Mouse (Mus musculus): ENCODE measurements around the gene Slc7a6. TPM values are rescaled to one million over a fixed set of nuclear protein-coding genes. Genes with fewer than 3 reads are reported as not detected.

Gene Slc7a6
- polyA plus RNA-seq, 1 experiment from 2014 or later: 24.5 TPM

- H3K9me3 ChIP-seq (ENCODE audit: control insufficient read depth, low read length): no peaks in the 10 kb centered on the region
- H3K4me3 ChIP-seq (ENCODE audit: low read length): peak overlapping the region; percentile 65
- no peaks in the 10 kb centered on the region; the same call in 1 of the 2 replicates for H3K36me3 ChIP-seq (ENCODE audit: control insufficient read depth, insufficient read depth, low read length)
- H3K27me3 ChIP-seq (replicated peaks; ENCODE audit: control insufficient read depth, insufficient read depth, low read length): peaks cover 13% of the 10 kb centered on the region
- peaks cover 20% of the 10 kb centered on the region for H3K4me1 ChIP-seq (ENCODE audit: control insufficient read depth, insufficient read depth, low read length)
- peak overlapping the region; percentile 93 for H3K4me2 ChIP-seq (ENCODE audit: low read depth, low read length)
- H3K27ac ChIP-seq (ENCODE audit: low read length): peak overlapping the region; percentile 82
- H3K9ac ChIP-seq (ENCODE audit: low read depth, low read length): peak overlapping the region; percentile 82
- peak; percentile 7; the same call in 1 of the 2 replicates for ATAC-seq
- WGBS: under 1% methylated on average over 24 of the region's 24 CpGs
Measured at GRCm38 (mm10) chr8:106137906-106138477, 30.7 kb upstream of the Slc7a6 start.

DNA sequence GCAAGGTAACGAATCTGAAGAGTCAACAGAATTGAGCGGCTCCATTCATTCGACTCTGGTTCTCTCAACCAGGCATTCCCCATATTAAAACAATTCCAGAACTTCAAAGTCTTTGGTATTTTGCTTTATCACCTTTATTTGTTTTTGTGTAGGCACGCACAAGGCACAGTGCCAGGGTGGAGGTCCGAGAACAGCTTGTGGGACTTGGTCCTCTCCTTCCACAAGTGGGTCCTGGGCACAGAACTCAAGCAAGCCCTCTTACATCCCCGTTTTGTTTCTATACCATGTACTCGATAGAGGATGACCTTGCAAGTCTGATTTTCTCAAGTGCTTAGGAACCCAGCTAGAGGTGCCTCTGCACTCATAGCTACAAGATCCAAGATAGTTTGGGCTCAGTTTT lies 30.0 kb upstream of the Slc7a6 start:
- no peaks in the 10 kb centered on the region for H3K9me3 ChIP-seq (ENCODE audit: control insufficient read depth, low read length)
- 12% methylated on average over 7 of the region's 7 CpGs for WGBS
- H3K36me3 ChIP-seq (ENCODE audit: control insufficient read depth, insufficient read depth, low read length): no peaks in the 10 kb centered on the region
- no peak for ATAC-seq
- H3K4me1 ChIP-seq (ENCODE audit: control insufficient read depth, insufficient read depth, low read length): peaks cover 20% of the 10 kb centered on the region
- peak overlapping the region; percentile 65 for H3K4me3 ChIP-seq (ENCODE audit: low read length)
- peaks cover 13% of the 10 kb centered on the region for H3K27me3 ChIP-seq (replicated peaks; ENCODE audit: control insufficient read depth, insufficient read depth, low read length)
- H3K27ac ChIP-seq (ENCODE audit: low read length): peak overlapping the region; percentile 57
- peak overlapping the region; percentile 82 for H3K9ac ChIP-seq (ENCODE audit: low read depth, low read length)
- H3K4me2 ChIP-seq (ENCODE audit: low read depth, low read length): peak overlapping the region; percentile 93

DNA sequence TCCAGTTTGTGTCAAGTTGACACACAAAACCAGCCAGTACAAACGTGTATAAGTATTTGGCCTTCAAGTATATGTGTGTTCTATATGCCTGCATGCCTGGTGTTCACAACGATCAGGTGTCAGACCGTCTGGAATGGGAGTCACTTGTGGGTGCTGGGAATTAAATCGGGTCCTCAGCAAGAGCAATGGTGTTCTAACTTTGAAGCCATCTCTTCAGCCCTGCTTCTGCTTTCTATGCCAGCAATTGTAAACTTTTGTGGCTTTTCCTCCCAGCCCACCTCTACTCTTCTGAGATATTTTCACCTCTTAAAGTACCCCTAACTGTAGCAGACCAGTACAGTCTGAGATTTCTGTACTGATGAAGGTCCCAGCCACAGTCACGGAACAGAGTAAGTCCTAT lies 28.5 kb upstream of the Slc7a6 start:
- H3K4me2 ChIP-seq (ENCODE audit: low read depth, low read length): no peak overlapping the region
- H3K27me3 ChIP-seq (replicated peaks; ENCODE audit: control insufficient read depth, insufficient read depth, low read length): peaks cover 6% of the 10 kb centered on the region
- H3K4me1 ChIP-seq (ENCODE audit: control insufficient read depth, insufficient read depth, low read length): peaks cover 11% of the 10 kb centered on the region; the same call in 1 of the 2 replicates
- H3K36me3 ChIP-seq (ENCODE audit: control insufficient read depth, insufficient read depth, low read length): no peaks in the 10 kb centered on the region
- WGBS: 73% methylated on average over 5 of the region's 5 CpGs
- ATAC-seq: no peak
- H3K27ac ChIP-seq (ENCODE audit: low read length): no peak overlapping the region
- no peaks in the 10 kb centered on the region for H3K9me3 ChIP-seq (ENCODE audit: control insufficient read depth, low read length)
- no peak overlapping the region for H3K9ac ChIP-seq (ENCODE audit: low read depth, low read length)
- H3K4me3 ChIP-seq (ENCODE audit: low read length): no peak overlapping the region

GRCm38 (mm10) chr8:106140769-106141168 lies 27.9 kb upstream of the Slc7a6 start:
- ATAC-seq: no peak
- no peak overlapping the region for H3K4me3 ChIP-seq (ENCODE audit: low read length)
- no peaks in the 10 kb centered on the region for H3K36me3 ChIP-seq (ENCODE audit: control insufficient read depth, insufficient read depth, low read length)
- H3K4me1 ChIP-seq (ENCODE audit: control insufficient read depth, insufficient read depth, low read length): peaks cover 11% of the 10 kb centered on the region; the same call in 1 of the 2 replicates
- WGBS: 13% methylated on average over 13 of the region's 13 CpGs
- H3K27ac ChIP-seq (ENCODE audit: low read length): no peak overlapping the region
- H3K9ac ChIP-seq (ENCODE audit: low read depth, low read length): no peak overlapping the region
- H3K9me3 ChIP-seq (ENCODE audit: control insufficient read depth, low read length): no peaks in the 10 kb centered on the region
- H3K4me2 ChIP-seq (ENCODE audit: low read depth, low read length): 0 out of 2 replicates have a peak overlapping the region, but pooled peaks have one; percentile 7
- H3K27me3 ChIP-seq (replicated peaks; ENCODE audit: control insufficient read depth, insufficient read depth, low read length): peaks cover 3% of the 10 kb centered on the region; the same call in 1 of the 2 replicates

GRCm38 (mm10) chr8:106145331-106145730 lies 23.3 kb upstream of the Slc7a6 start:
- H3K4me3 ChIP-seq (ENCODE audit: low read length): no peak overlapping the region
- H3K9me3 ChIP-seq (ENCODE audit: control insufficient read depth, low read length): no peaks in the 10 kb centered on the region
- no peak for ATAC-seq
- H3K36me3 ChIP-seq (ENCODE audit: control insufficient read depth, insufficient read depth, low read length): no peaks in the 10 kb centered on the region
- H3K9ac ChIP-seq (ENCODE audit: low read depth, low read length): no peak overlapping the region
- H3K4me2 ChIP-seq (ENCODE audit: low read depth, low read length): no peak overlapping the region
- no peaks in the 10 kb centered on the region for H3K27me3 ChIP-seq (replicated peaks; ENCODE audit: control insufficient read depth, insufficient read depth, low read length)
- no peak overlapping the region for H3K27ac ChIP-seq (ENCODE audit: low read length)
- WGBS: 69% methylated on average over 2 of the region's 2 CpGs
- H3K4me1 ChIP-seq (ENCODE audit: control insufficient read depth, insufficient read depth, low read length): 0 out of 2 replicates have a peak, but pooled peaks cover 4% of the 10 kb centered on the region

GRCm38 (mm10) chr8:106146014-106146413 lies 22.6 kb upstream of the Slc7a6 start:
- Histone ChIP-seq H3K4me2 (ENCODE audit: low read depth, low read length) (no peak overlapping the region), H3K4me3 (ENCODE audit: low read length) (no peak overlapping the region), H3K27me3 (replicated peaks; ENCODE audit: control insufficient read depth, insufficient read depth, low read length) (no peaks in the 10 kb centered on the region), H3K27ac (ENCODE audit: low read length) (no peak overlapping the region), H3K9me3 (ENCODE audit: control insufficient read depth, low read length) (no peaks in the 10 kb centered on the region), H3K36me3 (ENCODE audit: control insufficient read depth, insufficient read depth, low read length) (no peaks in the 10 kb centered on the region), H3K4me1 (ENCODE audit: control insufficient read depth, insufficient read depth, low read length) (peaks cover 7% of the 10 kb centered on the region), H3K9ac (ENCODE audit: low read depth, low read length) (no peak overlapping the region)
- ATAC-seq: no peak
- WGBS: 91% methylated on average over 4 of the region's 4 CpGs

DNA sequence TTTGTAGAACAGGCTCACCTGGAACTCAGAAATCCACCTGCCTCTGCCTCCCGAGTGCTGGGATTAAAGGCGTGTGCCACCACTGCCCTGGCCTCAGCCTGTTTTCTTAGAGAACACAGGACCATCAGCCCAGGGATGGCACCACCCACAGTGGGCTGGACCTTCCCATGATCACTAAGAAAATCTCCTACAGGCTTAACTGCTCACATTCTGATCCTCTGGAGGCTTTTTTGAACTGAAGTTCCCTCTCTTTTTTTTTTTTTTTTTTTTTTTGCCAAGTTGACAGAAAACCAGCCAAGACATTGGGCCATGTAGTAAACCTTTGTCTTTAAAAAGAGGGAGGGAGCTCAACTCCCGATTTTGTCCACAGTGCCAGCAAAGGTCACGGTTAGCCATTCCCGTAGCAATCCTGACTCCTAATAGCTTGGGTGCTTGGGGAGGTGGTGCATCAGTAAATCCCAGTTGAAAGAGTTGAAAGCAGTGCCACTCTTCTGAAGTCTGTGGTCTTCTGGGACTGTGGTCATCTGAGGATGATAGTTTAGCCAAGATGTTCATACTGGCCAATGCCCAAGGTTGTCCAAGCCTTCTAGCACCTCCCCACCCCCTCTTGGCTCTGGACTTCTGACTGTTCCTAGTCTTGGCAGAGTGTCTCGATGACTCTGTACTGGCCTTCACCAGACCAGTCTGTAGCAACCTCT lies 20.6 kb upstream of the Slc7a6 start:
- Histone ChIP-seq H3K4me2 (ENCODE audit: low read depth, low read length) (no peak overlapping the region), H3K27ac (ENCODE audit: low read length) (no peak overlapping the region), H3K9me3 (ENCODE audit: control insufficient read depth, low read length) (no peaks in the 10 kb centered on the region), H3K9ac (ENCODE audit: low read depth, low read length) (no peak overlapping the region), H3K4me3 (ENCODE audit: low read length) (no peak overlapping the region), H3K36me3 (ENCODE audit: control insufficient read depth, insufficient read depth, low read length) (no peaks in the 10 kb centered on the region), H3K27me3 (replicated peaks; ENCODE audit: control insufficient read depth, insufficient read depth, low read length) (no peaks in the 10 kb centered on the region), H3K4me1 (ENCODE audit: control insufficient read depth, insufficient read depth, low read length) (peaks cover 10% of the 10 kb centered on the region)
- 87% methylated on average over 6 of the region's 6 CpGs for whole genome bisulfite sequencing
- no peak for ATAC-seq

- Histone ChIP-seq H3K36me3 (ENCODE audit: control insufficient read depth, insufficient read depth, low read length) (no peaks in the 10 kb centered on the region), H3K4me3 (ENCODE audit: low read length) (no peak overlapping the region), H3K9ac (ENCODE audit: low read depth, low read length) (no peak overlapping the region), H3K27me3 (replicated peaks; ENCODE audit: control insufficient read depth, insufficient read depth, low read length) (no peaks in the 10 kb centered on the region), H3K4me1 (ENCODE audit: control insufficient read depth, insufficient read depth, low read length) (peaks cover 10% of the 10 kb centered on the region), H3K4me2 (ENCODE audit: low read depth, low read length) (no peak overlapping the region), H3K27ac (ENCODE audit: low read length) (no peak overlapping the region; the same call in 1 of the 2 replicates), H3K9me3 (ENCODE audit: control insufficient read depth, low read length) (no peaks in the 10 kb centered on the region)
- WGBS: 85% methylated on average over 6 of the region's 6 CpGs
- ATAC-seq: no peak
Measured at GRCm38 (mm10) chr8:106149025-106149424, 19.6 kb upstream of the Slc7a6 start.

DNA sequence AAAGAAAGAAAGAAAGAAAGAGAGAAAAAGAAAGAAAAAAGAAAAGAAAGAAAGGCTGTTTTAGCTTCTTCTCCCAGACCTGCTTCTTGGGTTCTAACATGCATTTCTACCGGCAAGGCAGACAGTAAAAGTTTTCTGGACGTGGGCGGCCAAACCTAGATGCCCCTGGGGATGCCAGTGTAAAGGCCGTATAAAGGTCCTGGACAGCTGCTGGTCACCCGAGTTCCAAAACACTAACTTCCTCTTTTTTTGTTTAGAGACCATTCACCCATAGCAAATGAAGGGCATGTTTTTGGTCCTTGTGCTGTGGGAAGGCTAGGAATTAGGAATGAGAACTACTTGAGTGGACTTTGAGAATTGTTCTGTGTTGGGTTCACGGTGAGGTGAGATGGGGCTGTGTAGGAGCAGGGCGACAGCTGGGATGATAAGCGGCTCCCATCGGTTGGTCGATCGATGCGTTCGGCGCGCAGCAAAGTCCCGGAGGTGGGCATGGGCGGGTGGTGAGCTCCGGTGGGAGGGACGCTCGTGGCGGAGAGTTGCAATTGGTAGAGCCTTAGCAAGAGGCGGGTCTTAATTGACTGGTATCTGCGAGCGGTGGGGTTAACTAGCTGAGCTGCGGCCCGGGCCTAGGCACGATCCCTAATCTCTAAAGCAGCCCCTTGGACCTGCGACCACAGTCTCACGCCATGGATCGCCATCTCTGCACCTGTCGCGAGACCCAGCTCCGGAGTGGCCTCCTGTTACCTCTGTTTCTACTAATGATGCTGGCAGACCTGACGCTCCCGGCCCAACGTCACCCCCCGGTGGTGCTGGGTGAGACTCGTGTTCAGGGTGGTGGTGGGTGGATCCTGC lies 18.6 kb upstream of the Slc7a6 start, which contains the start of gene Pla2g15:
TSS of gene Pla2g15 (plus strand) at position 599 of the 852 bp plus-strand sequence.
- WGBS: 1% methylated on average over 38 of the region's 38 CpGs
- peak; percentile 97 for ATAC-seq
- H3K4me2 ChIP-seq (ENCODE audit: low read depth, low read length): peak within 1 kb of the TSS; percentile 81
- peak within 1 kb of the TSS; percentile 87 for H3K4me3 ChIP-seq (ENCODE audit: low read length)
- H3K9ac ChIP-seq (ENCODE audit: low read depth, low read length): peak within 1 kb of the TSS; percentile 81
- peaks cover 10% of the 10 kb centered on the region for H3K4me1 ChIP-seq (ENCODE audit: control insufficient read depth, insufficient read depth, low read length)
- no peaks in the 10 kb centered on the region for H3K9me3 ChIP-seq (ENCODE audit: control insufficient read depth, low read length)
- no peaks in the 10 kb centered on the region for H3K27me3 ChIP-seq (replicated peaks; ENCODE audit: control insufficient read depth, insufficient read depth, low read length)
- H3K27ac ChIP-seq (ENCODE audit: low read length): peak within 1 kb of the TSS; percentile 54; the same call in 1 of the 2 replicates
- H3K36me3 ChIP-seq (ENCODE audit: control insufficient read depth, insufficient read depth, low read length): no peaks in the 10 kb centered on the region

Measured in intestine, embryonic 16.5 days (tissue).